Comparison of ENCODE assay signal across 22 mouse cellular contexts in genomic region chr19:31616830-31617229, GRCm38 (mm10).
DNase-seq lines count a peak whose midpoint lies in the region; ATAC-seq and TF ChIP-seq lines count a peak whose summit lies in the region.
"Had no signal": no experiment of that assay in that cellular context is flagged by ENCODE, and none has a peak within 500 bp of the region (broad histone marks: within the 10 kb centered on the region; RNA-seq: fewer than 3 reads in every experiment).

No protein-coding gene starts in this region.

- no peak overlapping the region for H3K4me2 ChIP-seq in lung, embryonic 15.5 days
- no peak overlapping the region for H3K4me2 ChIP-seq in lung, postnatal 0 days (replicated peaks; ENCODE audit: low read depth, low read length)
- H3K4me2 ChIP-seq in stomach, embryonic 15.5 days, result no peak overlapping the region
- H3K4me2 ChIP-seq in stomach, postnatal 0 days (replicated peaks; ENCODE audit: low read depth), result no peak overlapping the region
- H3K4me2 ChIP-seq: embryonic facial prominence, embryonic 13.5 days; embryonic facial prominence, embryonic 15.5 days; forebrain, embryonic 12.5 days had no signal

- no peaks in the 10 kb centered on the region for H3K4me1 ChIP-seq in lung, embryonic 15.5 days
- H3K4me1 ChIP-seq in lung, adult 2 months (ENCODE audit: control insufficient read depth, insufficient read depth, low read length), result no peaks in the 10 kb centered on the region; the same call in 1 of the 2 replicates
- no peaks in the 10 kb centered on the region for H3K4me1 ChIP-seq in lung, postnatal 0 days (ENCODE audit: insufficient read depth, low read depth, low read length)
- no peaks in the 10 kb centered on the region; the same call in 1 of the 2 replicates for H3K4me1 ChIP-seq in stomach, embryonic 15.5 days
- no peaks in the 10 kb centered on the region for H3K4me1 ChIP-seq in stomach, postnatal 0 days (replicated peaks; ENCODE audit: control insufficient read depth, insufficient read depth)
- H3K4me1 ChIP-seq: embryonic facial prominence, embryonic 13.5 days; embryonic facial prominence, embryonic 15.5 days; forebrain, embryonic 10.5 days; forebrain, embryonic 12.5 days had no signal

- no peak overlapping the region for H3K9ac ChIP-seq in lung, embryonic 15.5 days
- H3K9ac ChIP-seq in lung, postnatal 0 days (replicated peaks; ENCODE audit: low read depth), result no peak overlapping the region
- H3K9ac ChIP-seq in stomach, embryonic 15.5 days, result no peak overlapping the region
- H3K9ac ChIP-seq in stomach, postnatal 0 days (ENCODE audit: low read length), result no peak overlapping the region
- H3K9ac ChIP-seq: embryonic facial prominence, embryonic 13.5 days; embryonic facial prominence, embryonic 15.5 days; forebrain, embryonic 12.5 days had no signal

- no peaks in the 10 kb centered on the region for H3K36me3 ChIP-seq in lung, embryonic 15.5 days
- no peaks in the 10 kb centered on the region for H3K36me3 ChIP-seq in lung, postnatal 0 days (ENCODE audit: insufficient read depth, low read length)
- H3K36me3 ChIP-seq in stomach, embryonic 15.5 days, result no peaks in the 10 kb centered on the region
- H3K36me3 ChIP-seq in stomach, postnatal 0 days (ENCODE audit: control insufficient read depth, insufficient read depth, low read length), result no peaks in the 10 kb centered on the region
- H3K36me3 ChIP-seq: embryonic facial prominence, embryonic 13.5 days; embryonic facial prominence, embryonic 15.5 days; forebrain, embryonic 10.5 days; forebrain, embryonic 12.5 days had no signal

- H3K4me3 ChIP-seq in lung, embryonic 15.5 days, result no peak overlapping the region
- no peak overlapping the region for H3K4me3 ChIP-seq in lung, adult 2 months (replicated peaks; ENCODE audit: extremely low read depth, low read depth, low read length)
- H3K4me3 ChIP-seq in lung, postnatal 0 days (ENCODE audit: low read depth, low read length), result no peak overlapping the region
- no peak overlapping the region for H3K4me3 ChIP-seq in stomach, embryonic 15.5 days (replicated peaks)
- H3K4me3 ChIP-seq in stomach, postnatal 0 days (ENCODE audit: low read depth, low read length), result no peak overlapping the region
- H3K4me3 ChIP-seq: embryonic facial prominence, embryonic 13.5 days; embryonic facial prominence, embryonic 15.5 days; erythroblast, embryonic 14.5 days; forebrain, embryonic 10.5 days; forebrain, embryonic 12.5 days had no signal

- no peaks in the 10 kb centered on the region for H3K27me3 ChIP-seq in lung, embryonic 15.5 days
- H3K27me3 ChIP-seq in lung, postnatal 0 days (replicated peaks; ENCODE audit: insufficient read depth, low read length), result no peaks in the 10 kb centered on the region
- no peaks in the 10 kb centered on the region for H3K27me3 ChIP-seq in stomach, embryonic 15.5 days (replicated peaks)
- no peaks in the 10 kb centered on the region for H3K27me3 ChIP-seq in stomach, postnatal 0 days (ENCODE audit: control insufficient read depth, insufficient read depth, low read length)
- H3K27me3 ChIP-seq: embryonic facial prominence, embryonic 13.5 days; embryonic facial prominence, embryonic 15.5 days; forebrain, embryonic 12.5 days had no signal

- TF ChIP-seq EP300 in lung, postnatal 0 days (IDR thresholded peaks at IDR 0.05), result no peak
- no peak for TF ChIP-seq EP300 in stomach, postnatal 0 days (optimal IDR thresholded peaks at IDR 0.05)

- H3K27ac ChIP-seq in lung, embryonic 15.5 days, result no peak overlapping the region
- H3K27ac ChIP-seq in lung, postnatal 0 days (ENCODE audit: low read length), result no peak overlapping the region
- no peak overlapping the region for H3K27ac ChIP-seq in stomach, embryonic 15.5 days
- H3K27ac ChIP-seq in stomach, postnatal 0 days (replicated peaks), result no peak overlapping the region
- H3K27ac ChIP-seq: embryonic facial prominence, embryonic 13.5 days; embryonic facial prominence, embryonic 15.5 days; forebrain, embryonic 10.5 days; forebrain, embryonic 12.5 days had no signal

- TF ChIP-seq POLR2A in lung, adult 2 months (IDR thresholded peaks at IDR 0.05; ENCODE audit: borderline replicate concordance, extremely low read depth, low read depth, low read length), result no peak

- 53% methylated on average over 4 of the region's 4 CpGs for WGBS in lung, embryonic 15.5 days
- WGBS in lung, adult 2 months, result 63% methylated on average over 4 of the region's 4 CpGs
- 53% methylated on average over 4 of the region's 4 CpGs for WGBS in lung, postnatal 0 days
- WGBS in stomach, embryonic 15.5 days, result 55% methylated on average over 4 of the region's 4 CpGs
- WGBS in stomach, postnatal 0 days, result 60% methylated on average over 4 of the region's 4 CpGs

- peak; percentile 90 for ATAC-seq in lung, embryonic 15.5 days (ENCODE audit: borderline replicate concordance, extremely low read depth, low FRiP score, low TSS enrichment)
- peak; percentile 82 for ATAC-seq in lung, postnatal 0 days
- peak; percentile 18; the same call in 1 of the 2 replicates for ATAC-seq in stomach, embryonic 15.5 days (ENCODE audit: insufficient read depth, low FRiP score, low read depth)
- no peak for ATAC-seq in stomach, postnatal 0 days (ENCODE audit: low FRiP score, low TSS enrichment)
- ATAC-seq: forebrain, embryonic 14.5 days had no signal

- H3K9me3 ChIP-seq in lung, embryonic 15.5 days, result no peaks in the 10 kb centered on the region
- no peaks in the 10 kb centered on the region for H3K9me3 ChIP-seq in lung, postnatal 0 days (ENCODE audit: low read length)
- H3K9me3 ChIP-seq in stomach, embryonic 15.5 days, result no peaks in the 10 kb centered on the region
- no peaks in the 10 kb centered on the region for H3K9me3 ChIP-seq in stomach, postnatal 0 days (ENCODE audit: control insufficient read depth, low read length)
- H3K9me3 ChIP-seq: embryonic facial prominence, embryonic 13.5 days; embryonic facial prominence, embryonic 15.5 days; forebrain, embryonic 10.5 days; forebrain, embryonic 12.5 days had no signal

- TF ChIP-seq CTCF in lung, adult 2 months (IDR thresholded peaks at IDR 0.05; ENCODE audit: insufficient read depth, low read length), result no peak
- peak; percentile 20; the same call in 1 of the 2 replicates for TF ChIP-seq CTCF in lung, postnatal 0 days (IDR thresholded peaks at IDR 0.05)
- TF ChIP-seq CTCF in stomach, postnatal 0 days (IDR thresholded peaks at IDR 0.05; ENCODE audit: low read depth), result no peak

- DNase-seq in lung, adult 2 months, result no peak
- DNase-seq in lung, postnatal 0 days (ENCODE audit: low spot score), result peak; percentile 69
- DNase-seq in lung, postnatal 36 days, result no peak
- DNase-seq in stomach, postnatal 0 days (ENCODE audit: low spot score), result no peak
- DNase-seq: adrenal gland, adult 2 months; adrenal gland, postnatal 10 days; adrenal gland, postnatal 25 days; cerebellum, adult 11 months; cerebellum, adult 18-20 months; cerebellum, adult 8-10 months; cerebellum, adult 9-11 months; cerebellum, postnatal 14 days; cerebellum, postnatal 36 days; embryo, embryonic 11 days had no signal
